Mouse (Mus musculus): ENCODE results near the gene Spata2. TPM values are rescaled to one million over a fixed set of nuclear protein-coding genes. Genes with fewer than 3 reads are reported as not detected.

Gene Spata2
- 10 to 100 TPM; 43.4 to 48.7 TPM for total RNA-seq (2023)

DNA sequence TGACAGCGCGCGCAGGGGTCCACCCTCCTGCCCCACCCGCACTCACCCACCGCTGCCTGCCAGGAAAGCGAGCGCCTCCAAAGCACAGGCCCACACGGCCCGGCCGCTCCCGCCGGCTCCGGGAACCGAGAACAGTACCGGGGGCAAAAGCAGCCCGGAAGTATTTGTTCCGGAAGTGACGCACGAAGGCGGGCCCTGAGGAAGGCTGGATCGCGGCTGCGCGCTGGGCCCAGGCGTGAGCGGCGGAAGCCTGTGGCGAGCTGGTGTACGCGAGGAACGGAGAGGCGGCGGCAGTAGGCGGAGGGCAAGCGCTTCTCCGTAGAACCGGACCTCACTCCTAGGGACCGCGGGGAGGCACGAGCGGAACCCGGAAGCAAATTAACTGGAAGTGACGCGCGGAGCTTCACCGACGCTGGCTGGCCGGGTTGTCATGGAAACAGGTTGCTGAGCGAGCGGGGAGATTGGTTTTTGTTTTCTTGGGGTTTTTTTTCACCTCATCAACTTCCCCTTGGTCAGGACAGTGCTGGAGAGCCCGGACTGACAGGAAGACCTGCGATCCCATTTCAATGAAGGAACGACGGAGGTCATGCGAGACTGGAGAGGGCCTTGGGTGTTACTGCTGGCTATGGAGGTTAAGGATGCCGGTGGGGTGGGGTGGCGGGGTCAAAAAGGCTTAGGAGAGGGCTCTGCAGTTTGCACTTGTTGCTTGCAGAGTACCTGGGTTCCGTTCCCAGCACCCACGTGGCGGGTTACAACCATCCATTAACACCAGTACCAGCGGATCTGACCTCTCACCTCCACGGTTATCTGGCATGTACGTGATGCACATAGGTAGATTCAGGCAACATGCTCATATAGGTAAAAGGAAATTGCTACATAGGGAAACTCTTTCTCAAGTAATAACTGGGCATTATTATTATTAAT is at the start of gene Spata2:
Spata2 (minus strand) TSS at position 175 of the 924 bp plus-strand sequence.

DNA sequence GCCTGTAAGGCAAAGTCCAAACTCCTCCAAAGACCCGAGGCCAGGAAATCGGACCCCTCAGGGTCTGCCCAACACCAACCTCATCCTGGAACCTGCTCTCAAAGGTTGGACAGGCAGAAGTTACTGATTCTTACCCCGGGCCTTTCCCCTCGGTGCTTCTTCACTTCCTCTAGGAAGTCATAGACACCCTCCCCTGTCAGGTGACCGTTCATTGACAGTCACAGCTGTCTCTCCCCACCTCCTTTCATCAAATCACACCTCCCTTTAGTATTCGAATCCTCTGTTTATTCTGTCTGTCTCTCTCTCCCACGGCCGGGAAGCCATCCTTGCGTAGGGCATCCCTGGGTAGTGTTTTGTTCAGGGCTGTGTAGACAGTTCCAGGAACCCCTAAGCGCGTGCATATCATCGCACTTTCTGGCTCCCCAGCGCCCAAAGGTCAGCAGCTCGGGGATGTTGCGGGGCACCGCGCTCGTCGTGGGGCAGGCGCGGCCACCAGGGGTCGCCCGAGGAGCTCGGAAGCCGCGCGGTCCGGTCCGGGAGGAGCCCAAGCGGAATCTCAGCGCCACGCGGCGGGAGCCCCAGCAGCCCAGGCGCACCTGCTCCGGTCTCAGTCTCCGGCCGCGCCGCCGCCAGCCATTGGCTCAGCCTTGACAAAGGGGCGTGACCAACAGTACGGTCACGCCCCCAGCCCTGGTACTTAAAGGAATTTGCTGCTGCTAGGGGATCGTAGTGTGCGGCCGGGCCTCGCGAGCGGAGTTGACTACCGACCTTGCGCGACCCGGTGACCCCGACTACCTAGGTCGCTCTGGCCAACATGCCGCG is 45.0 kb upstream of the Spata2 start, which contains the start of gene Snai1:
Snai1 (plus strand) TSS at position 720 of the 822 bp plus-strand sequence.

DNA sequence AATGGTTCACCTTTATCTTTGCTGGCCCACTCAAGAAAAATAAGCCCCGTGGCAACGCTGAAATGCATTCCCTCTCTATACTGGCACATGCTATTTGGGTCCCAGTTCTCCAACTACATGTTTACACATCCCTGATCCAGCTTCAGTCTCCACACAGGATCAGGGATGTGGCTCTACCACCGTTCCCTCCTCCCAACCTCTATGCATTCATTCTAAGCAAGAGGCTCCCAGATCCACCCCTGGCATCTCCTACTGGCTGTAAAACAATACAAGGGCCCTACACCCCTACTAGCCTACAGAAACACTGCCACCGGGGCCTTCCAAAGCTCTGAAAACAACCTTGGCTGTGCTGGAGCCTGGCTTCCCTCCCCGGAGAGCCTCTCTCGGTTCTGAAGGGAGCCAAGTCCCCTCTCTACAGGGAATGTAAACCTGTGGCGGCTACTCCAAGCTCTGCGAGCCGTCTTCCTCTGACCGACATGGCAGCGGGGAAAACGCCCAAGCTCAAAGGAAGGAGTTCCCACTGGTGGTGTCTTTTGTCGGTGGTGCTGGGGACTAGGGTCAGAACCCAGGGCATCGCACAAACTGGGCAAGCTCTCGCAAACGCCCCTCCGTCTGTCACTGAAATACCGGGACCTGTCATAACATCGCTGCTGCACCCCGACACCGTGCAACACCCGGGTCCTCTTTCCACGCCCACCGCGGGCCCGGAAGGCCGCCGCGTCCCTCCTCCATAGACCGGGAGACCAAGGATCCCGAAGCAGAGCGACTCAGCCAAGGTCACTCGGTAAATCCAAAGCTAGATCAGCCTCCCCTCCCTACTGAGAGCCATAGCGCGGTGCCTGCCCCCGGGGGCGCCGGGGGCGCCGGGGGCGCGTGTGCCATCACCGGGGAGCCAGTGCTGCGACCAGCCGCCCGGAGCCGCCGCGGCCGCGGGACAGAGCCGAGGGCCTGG is 654 bp downstream of the Spata2 start, which contains the start of gene Rnf114:
Rnf114 (plus strand) TSS at position 889 of the 952 bp plus-strand sequence.

Other genes with a start within 250 kb of the Spata2 start
- 10 to 100 TPM; 24.4 to 33.0 TPM for gene B4galt5, start 143.7 kb downstream of the Spata2 start, total RNA-seq (2023)
- 10 to 100 TPM; 36.8 to 40.9 TPM for gene Slc9a8, start 71.2 kb downstream of the Spata2 start, total RNA-seq (2023)
- 10 to 100 TPM; 55.4 to 57.7 TPM for gene Rnf114, start 242 bp downstream of the Spata2 start, total RNA-seq (2023)
- gene Snai1, start 45.3 kb upstream of the Spata2 start, total RNA-seq (2023) = 1 to 10 TPM; 1.8 to 2.4 TPM
- 10 to 100 TPM; 67.8 to 70.2 TPM for gene Ube2v1, start 139.2 kb upstream of the Spata2 start, total RNA-seq (2023)
- 10 to 100 TPM; 21.3 to 29.3 TPM for gene Gm20431, start 168.6 kb upstream of the Spata2 start, total RNA-seq (2023)
- gene Cebpb, start 196.0 kb upstream of the Spata2 start, total RNA-seq (2023) = 100 to 1,000 TPM; 478 to 480 TPM
- gene Tmem189, start 196.9 kb upstream of the Spata2 start, total RNA-seq (2023) = 100 to 1,000 TPM; 145 to 197 TPM

Measured in neutrophil, adult 59 days (primary cell).